Mouse (Mus musculus) adrenal gland, postnatal 4 days (tissue): ENCODE results near the gene Etv2. TPM values are rescaled to one million over a fixed set of nuclear protein-coding genes. Genes with fewer than 3 reads are reported as not detected.

Experiments used
- DNase-seq, 2 experiments: peaks; one replicate each; pipeline ENCODE4 v3.0.0; 2021 to 2022; ENCODE audit warnings: low spot score in 2 of 2, mixed read lengths in 2 of 2
- long read RNA-seq, 2 experiments: library from polyadenylated mRNA; stranded (forward); transcript quantifications; one replicate each; pipeline ENCODE4 v2.0.0; 2021
- total RNA-seq, 2 experiments: library from RNA; stranded (reverse); gene quantifications; 2 replicates each; pipeline ENCODE4 v1.2.3; 2021

Gene Etv2
- not detected for total RNA-seq
- long read RNA-seq, experiment 1 = 0 reads
- long read RNA-seq, experiment 2 = 0 reads

DNA sequence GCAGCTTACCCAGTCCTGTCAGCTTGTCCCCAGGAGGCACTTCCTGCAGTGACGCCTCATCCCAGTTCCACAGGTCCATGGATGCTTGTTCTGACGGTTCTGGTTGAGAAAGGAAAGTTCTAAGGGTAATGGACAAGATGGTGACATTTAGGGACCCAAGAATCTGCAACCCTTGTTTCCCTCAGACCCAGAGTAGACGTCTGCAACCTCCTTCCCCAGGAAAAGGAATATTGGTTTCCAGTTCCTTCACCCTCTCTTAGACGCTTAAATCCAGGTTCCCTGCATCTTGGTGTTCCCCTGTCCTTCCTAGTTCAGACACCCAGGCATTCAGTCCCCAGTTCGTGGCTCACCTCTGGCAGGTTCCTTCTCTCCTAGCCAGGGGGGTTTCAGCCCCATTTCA lies at the start of gene Etv2:
Gene Etv2, minus strand, starts transcription at position 101 of the 400 bp plus-strand sequence.
- DNase-seq = no peak

DNA sequence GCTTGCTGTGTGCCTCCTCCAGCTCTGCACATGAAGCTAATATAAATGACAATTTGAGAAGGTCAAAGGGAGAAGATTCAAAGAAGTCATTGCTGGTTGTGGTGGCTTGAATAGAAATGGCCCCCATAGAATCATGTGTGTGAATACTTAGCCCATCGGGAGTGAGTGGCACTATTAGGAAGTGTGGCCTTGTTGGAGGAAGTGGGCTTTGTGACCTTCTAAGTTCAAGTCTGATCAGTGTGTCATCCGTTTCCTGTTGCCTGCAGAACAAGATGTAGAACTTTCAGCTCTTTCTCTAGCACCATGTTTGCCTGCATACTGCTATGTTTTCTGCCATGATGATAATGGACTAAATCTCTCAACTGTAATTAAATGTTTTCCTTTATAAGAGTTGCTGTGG lies 47.8 kb upstream of the Etv2 start:
- no peak for DNase-seq

DNA sequence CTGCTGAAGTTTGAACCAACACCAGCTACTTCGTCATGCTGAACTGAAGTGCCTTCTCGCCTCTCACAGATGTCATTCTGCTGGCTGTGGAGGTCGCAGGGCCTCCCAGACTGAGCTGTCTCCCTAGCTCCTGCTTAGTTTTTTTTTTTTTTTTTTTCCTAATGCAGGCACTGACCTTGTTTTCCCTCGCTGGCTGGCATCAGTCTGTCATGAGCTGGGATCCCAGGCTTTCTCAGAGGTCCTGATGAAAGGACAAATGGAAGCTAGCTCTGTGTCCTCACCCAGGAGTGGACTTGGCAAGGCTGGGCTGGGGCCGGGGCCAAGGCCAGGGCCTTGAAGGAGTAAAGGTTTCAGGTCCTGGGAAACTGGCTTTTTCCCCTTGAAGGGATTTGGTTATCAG lies 46.2 kb upstream of the Etv2 start:
- no peak for DNase-seq

- DNase-seq = peak; percentile 37 to 39
These were observed 42.8 kb upstream of the Etv2 start for GRCm38 (mm10) chr7:30678263-30678975.

- no peak for DNase-seq
These were observed 35.8 kb upstream of the Etv2 start, which contains the start of gene Pmis2 for GRCm38 (mm10) chr7:30671480-30671879. Gene Pmis2 (minus strand): TSS chr7:30671605.

GRCm38 (mm10) chr7:30669229-30669628 lies 33.6 kb upstream of the Etv2 start:
- DNase-seq = no peak

- DNase-seq = no peak
These were observed 29.7 kb upstream of the Etv2 start for GRCm38 (mm10) chr7:30665321-30665720.

GRCm38 (mm10) chr7:30664529-30665200 lies 29.0 kb upstream of the Etv2 start, which contains the start of gene Haus5:
Gene Haus5 (minus strand): TSS chr7:30664994.
- DNase-seq = peak; percentile 76 to 83

DNA sequence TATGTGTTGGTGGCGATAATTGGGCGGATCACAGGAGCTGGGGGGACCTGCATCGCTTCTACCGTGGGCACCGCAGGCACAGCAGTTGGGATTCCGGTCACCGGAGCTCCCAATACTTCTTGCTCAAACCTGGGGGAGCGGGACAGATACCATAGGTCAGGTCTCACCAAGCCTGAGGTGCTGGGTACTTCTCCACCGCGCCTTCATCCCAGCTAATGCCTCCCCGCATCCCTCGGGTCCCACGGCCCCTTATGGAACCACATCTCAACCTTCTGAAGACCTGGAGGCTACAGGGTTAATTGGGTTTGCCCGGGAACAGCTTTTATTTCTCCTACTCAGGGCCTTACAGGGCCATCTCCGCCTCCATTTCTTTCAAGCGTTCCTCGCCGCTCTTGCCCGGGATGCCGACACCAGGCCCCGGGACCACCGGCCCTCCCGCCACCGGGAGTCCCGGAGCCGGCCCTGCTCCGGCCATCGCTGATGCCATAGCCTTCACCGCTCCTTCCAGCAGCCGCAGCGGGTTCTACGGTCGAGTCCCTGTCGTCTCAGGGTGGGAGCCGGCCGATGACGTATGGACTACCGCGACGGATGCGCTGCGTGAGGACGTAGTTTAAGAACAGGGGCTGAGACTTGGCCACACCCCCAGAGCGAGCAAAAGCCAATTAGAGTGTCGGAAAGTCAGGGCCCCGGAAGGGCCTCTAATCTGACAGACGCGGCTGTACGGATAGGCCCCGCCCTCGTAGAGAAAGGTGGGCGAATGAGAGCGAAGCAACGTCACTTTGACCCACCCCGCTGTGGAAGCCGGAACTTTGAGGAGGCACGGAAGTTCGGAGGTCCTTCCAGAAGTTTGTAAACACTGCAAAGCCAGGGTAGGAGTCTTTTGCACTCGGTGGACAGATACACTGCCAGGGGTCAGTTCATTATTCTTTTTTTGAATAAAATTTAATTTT lies 14.2 kb upstream of the Etv2 start, which contains the start of gene Rbm42:
Gene Rbm42, minus strand, starts transcription at position 727 of the 950 bp plus-strand sequence.
- peak; percentile 85 to 95 for DNase-seq

- no peak for DNase-seq
These were observed 3.4 kb upstream of the Etv2 start for GRCm38 (mm10) chr7:30639083-30639482.

DNA sequence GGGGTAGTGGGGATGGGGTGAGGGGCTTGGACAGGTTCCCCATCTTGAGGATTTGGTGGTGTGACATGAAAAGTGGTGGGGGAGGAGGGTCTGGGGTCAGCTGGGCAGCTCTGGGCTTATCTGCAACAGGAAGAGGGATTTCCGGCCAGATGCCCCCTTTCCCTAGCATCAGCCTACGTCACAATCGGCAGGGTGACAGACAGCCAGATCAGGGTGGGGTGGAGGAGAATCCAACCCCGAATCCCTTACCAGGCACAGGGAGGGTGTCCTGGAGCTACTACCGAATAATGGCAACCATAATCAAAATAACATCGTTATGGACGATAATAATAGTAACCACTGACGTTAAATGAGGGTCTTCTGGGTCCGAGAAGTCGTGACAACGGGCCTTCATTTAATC lies 743 bp upstream of the Etv2 start:
- no peak for DNase-seq

- DNase-seq = peak; percentile 42 to 47
These were observed 1.0 kb downstream of the Etv2 start for GRCm38 (mm10) chr7:30634621-30635020.

DNA sequence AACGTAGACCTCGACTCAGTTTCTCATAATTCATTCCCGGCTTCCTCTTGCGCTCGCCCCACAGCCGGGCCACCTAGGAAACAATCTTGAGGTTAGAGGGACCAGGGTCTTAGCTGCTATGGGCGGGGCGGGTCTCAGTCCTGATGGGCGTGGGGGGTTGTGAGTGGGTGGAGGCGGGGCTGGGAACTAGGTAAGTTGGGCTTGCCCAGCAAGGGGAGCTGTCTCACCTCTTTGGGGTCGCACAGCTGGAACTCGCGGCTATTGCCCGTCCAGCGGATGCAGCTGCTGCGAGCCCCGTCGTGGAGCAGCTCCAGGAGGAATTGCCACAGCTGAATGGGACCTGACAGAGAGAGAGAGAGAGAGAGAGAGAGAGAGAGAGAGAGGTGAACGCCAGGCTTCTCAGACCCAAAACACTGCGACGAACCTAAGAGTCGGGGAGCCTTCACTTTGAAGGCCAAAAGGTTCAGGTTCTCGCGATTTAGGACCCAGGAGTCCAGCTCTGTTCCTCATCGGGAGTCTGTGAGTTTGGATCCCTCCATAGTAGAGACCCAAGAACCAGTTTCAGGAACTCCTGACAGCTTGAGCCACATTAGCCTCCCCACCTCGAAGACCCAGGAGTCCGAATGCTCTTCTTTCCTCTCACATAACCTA lies 1.8 kb downstream of the Etv2 start:
- no peak for DNase-seq

GRCm38 (mm10) chr7:30629013-30629412 lies 6.6 kb downstream of the Etv2 start:
- DNase-seq = no peak

- no peak for DNase-seq
These were observed 9.0 kb downstream of the Etv2 start for GRCm38 (mm10) chr7:30626647-30627046.

DNA sequence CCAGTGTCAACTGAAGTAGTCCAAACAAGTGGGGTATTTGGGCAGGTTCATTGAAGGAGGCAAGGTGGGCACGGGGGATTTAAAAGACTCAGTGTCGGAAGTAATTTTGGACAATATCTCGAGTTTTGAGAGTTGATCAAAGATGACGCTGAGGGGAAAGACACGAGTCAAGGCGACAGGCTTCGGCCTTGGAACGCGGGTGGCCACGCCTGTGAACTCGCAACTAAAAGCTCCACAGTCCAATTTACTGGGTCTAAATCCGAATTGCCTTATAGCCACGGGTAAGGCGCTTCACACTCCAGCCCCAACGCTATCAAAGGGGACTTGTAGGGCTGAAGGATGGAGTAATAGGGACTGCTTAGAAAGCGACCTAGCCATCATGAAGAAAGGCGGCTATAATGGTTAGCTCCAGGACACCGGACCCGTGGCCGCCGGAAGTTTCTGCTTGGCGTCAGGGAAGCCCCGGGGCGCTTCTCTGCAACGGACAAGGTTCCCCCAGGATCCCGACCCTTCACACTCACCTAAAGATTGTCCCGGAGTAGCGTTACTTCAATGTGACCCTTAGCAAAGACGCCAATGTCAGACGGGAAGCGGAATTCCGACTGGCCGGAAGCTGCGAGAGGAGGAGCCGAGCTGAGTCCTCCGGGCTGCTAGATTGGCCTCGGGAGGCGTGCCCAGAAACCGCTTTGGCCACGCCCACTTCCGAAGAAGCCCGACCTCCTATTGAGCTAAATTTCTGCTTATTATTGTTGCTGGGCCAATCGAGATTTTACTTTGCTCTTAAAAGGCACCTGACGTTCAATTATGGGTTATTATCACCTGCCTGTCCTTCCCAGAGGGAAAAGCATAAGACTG lies 9.9 kb downstream of the Etv2 start, which contains the start of gene Cox6b1:
Gene Cox6b1, minus strand, starts transcription at position 622 of the 855 bp plus-strand sequence.
- peak; percentile 61 to 69 for DNase-seq

DNA sequence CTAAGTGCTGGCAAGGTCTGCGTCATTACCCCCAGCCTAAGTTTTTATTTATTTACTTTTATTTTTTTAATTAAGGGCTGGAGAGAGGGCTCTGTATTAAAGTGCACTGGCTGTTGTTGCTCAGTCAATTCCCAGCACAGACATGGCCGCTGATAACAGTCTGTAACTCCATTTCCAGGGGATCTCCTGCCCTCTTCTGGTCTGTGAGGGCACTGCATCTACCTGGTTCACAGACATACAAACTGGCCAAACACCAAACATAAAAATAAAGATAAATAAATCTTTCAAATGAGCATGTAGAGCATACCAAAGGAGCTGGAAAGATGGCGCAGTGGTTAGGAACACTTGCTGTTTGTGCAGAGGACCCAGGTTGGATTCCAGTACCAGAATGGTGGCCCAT lies 16.4 kb downstream of the Etv2 start:
- no peak for DNase-seq

- DNase-seq = no peak
These were observed 17.0 kb downstream of the Etv2 start for GRCm38 (mm10) chr7:30618658-30619057.

DNA sequence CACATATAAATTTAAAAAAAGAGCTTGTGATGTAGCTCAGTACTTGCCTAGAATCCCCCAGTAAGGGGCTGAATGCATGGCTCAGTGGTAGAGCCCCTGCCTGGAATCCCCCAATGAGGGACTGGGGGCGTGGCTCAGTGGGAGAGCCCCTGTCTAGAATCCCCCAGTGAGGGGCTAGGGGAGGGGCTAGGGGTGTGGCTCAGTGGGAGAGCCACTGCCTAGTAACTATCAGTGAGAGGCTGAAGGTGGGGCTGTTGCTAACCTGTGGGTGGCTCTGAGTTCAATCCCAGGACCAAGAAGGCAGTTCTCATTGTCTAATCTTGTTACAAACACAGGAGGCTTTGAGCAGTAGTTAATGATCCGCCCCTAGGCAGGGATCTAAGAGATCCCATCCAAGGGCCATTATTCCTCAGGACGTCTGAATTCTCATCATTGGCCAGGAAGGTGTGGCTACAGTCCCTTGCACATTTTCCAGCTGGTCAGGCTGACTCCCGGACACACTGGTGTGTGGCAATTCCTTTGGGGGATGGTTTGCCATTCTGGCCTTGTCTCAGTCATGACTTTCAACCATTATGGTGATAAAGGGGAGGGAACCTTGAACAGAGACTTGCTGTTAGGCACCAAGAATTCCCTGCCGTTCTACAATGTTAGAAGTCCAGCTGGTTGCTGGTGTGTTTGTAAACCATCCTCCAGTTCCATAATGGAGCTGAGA lies 20.4 kb downstream of the Etv2 start:
- no peak for DNase-seq
